In genomic region chr3:69542962-69543361, GRCm38 (mm10) we compare ENCODE assay signal across 10 mouse cellular contexts. TPM values are rescaled to one million over a fixed set of nuclear protein-coding genes. Genes with fewer than 3 reads are reported as not detected.
DNase-seq lines count a peak whose midpoint lies in the region; ATAC-seq and TF ChIP-seq lines count a peak whose summit lies in the region.
"Had no signal": no experiment of that assay in that cellular context is flagged by ENCODE, and none has a peak within 500 bp of the region (broad histone marks: within the 10 kb centered on the region; RNA-seq: fewer than 3 reads in every experiment).

No protein-coding gene starts in this region.

- no peak overlapping the region for H3K27ac ChIP-seq in ES-E14 (ENCODE audit: insufficient read depth, low read depth, low read length, poor library complexity, severe bottlenecking)
- H3K27ac ChIP-seq in forebrain, embryonic 12.5 days = 0 out of 2 replicates have a peak overlapping the region, but pooled peaks have one; percentile 31
- H3K27ac ChIP-seq in kidney, embryonic 15.5 days = no peak overlapping the region
- H3K27ac ChIP-seq: liver, embryonic 13.5 days had no signal

- no peaks in the 10 kb centered on the region for H3K36me3 ChIP-seq in ES-E14 (ENCODE audit: control insufficient read depth, insufficient read depth, low read length, poor library complexity, severe bottlenecking)
- H3K36me3 ChIP-seq in forebrain, embryonic 12.5 days (replicated peaks) = no peaks in the 10 kb centered on the region
- H3K36me3 ChIP-seq in kidney, embryonic 15.5 days = no peaks in the 10 kb centered on the region
- H3K36me3 ChIP-seq: liver, embryonic 13.5 days had no signal

- H3K4me3 ChIP-seq in ES-E14 (ENCODE audit: insufficient read depth in 1 of 2, low read depth in 1 of 2, low read length in 2 of 2, poor library complexity in 1 of 2, severe bottlenecking in 1 of 2) = no peak overlapping the region
- H3K4me3 ChIP-seq in forebrain, embryonic 12.5 days (replicated peaks) = no peak overlapping the region
- no peak overlapping the region for H3K4me3 ChIP-seq in kidney, embryonic 15.5 days (replicated peaks)
- H3K4me3 ChIP-seq: liver, embryonic 13.5 days had no signal

- H3K4me2 ChIP-seq in forebrain, embryonic 12.5 days = no peak overlapping the region
- no peak overlapping the region for H3K4me2 ChIP-seq in kidney, embryonic 15.5 days
- H3K4me2 ChIP-seq: liver, embryonic 13.5 days had no signal

- H3K27me3 ChIP-seq in forebrain, embryonic 12.5 days = 0 out of 2 replicates have a peak, but pooled peaks cover 4% of the 10 kb centered on the region
- no peaks in the 10 kb centered on the region for H3K27me3 ChIP-seq in kidney, embryonic 15.5 days
- H3K27me3 ChIP-seq: liver, embryonic 13.5 days had no signal

- 60% methylated on average over 8 of the region's 8 CpGs for WGBS in forebrain, embryonic 12.5 days
- 80% methylated on average over 8 of the region's 8 CpGs for WGBS in kidney, embryonic 15.5 days

- peak; percentile 83 for ATAC-seq in cerebellum, adult (ENCODE audit: insufficient number of reproducible peaks, low FRiP score, low TSS enrichment)
- ATAC-seq in forebrain, embryonic 12.5 days (ENCODE audit: low FRiP score) = 0 out of 2 replicates have a peak, but pooled peaks have one; percentile 42
- ATAC-seq in kidney, embryonic 15.5 days (replicated peaks; ENCODE audit: low FRiP score) = no peak

- H3K4me1 ChIP-seq in ES-E14 (ENCODE audit: control insufficient read depth in 2 of 2, insufficient read depth in 2 of 2, low read length in 2 of 2, poor library complexity in 1 of 2) = no peaks in the 10 kb centered on the region; a peak in 1 of 4 replicates
- peaks cover 24% of the 10 kb centered on the region for H3K4me1 ChIP-seq in forebrain, embryonic 12.5 days
- 0 out of 2 replicates have a peak, but pooled peaks cover 4% of the 10 kb centered on the region for H3K4me1 ChIP-seq in kidney, embryonic 15.5 days
- H3K4me1 ChIP-seq: liver, embryonic 13.5 days had no signal

- DNase-seq in cerebellum, postnatal 4 days (ENCODE audit: low spot score in 2 of 2) = no peak
- DNase-seq in ES-E14 (ENCODE audit: low read depth, low spot score) = peak; percentile 7
- peak; percentile 40 to 49 for DNase-seq in layer of hippocampus, postnatal 10 days (ENCODE audit: low spot score in 2 of 2)
- DNase-seq in Muller cell, postnatal 12 days (ENCODE audit: inconsistent ontology term) = no peak
- DNase-seq in natural killer cell, adult 2 months (ENCODE audit: low spot score in 2 of 2) = no peak
- DNase-seq: liver, embryonic 13.5 days; right cerebral cortex, postnatal 25 days had no signal

- no peak overlapping the region for H3K9ac ChIP-seq in ES-E14 (ENCODE audit: insufficient read depth, low read depth, low read length, poor library complexity, severe bottlenecking)
- no peak overlapping the region for H3K9ac ChIP-seq in forebrain, embryonic 12.5 days
- no peak overlapping the region for H3K9ac ChIP-seq in kidney, embryonic 15.5 days
- H3K9ac ChIP-seq: liver, embryonic 13.5 days had no signal

- in situ Hi-C loops in ES-E14 (cut with MboI; ENCODE audit: low sequenced_read_pairs in 2 of 2, unreplicated experiment in 2 of 2) = no loop called here

- H3K9me3 ChIP-seq in ES-E14 (ENCODE audit: control insufficient read depth, insufficient read depth, low read depth, low read length) = no peaks in the 10 kb centered on the region
- H3K9me3 ChIP-seq in forebrain, embryonic 12.5 days = no peaks in the 10 kb centered on the region
- H3K9me3 ChIP-seq in kidney, embryonic 15.5 days (replicated peaks) = no peaks in the 10 kb centered on the region
- H3K9me3 ChIP-seq: liver, embryonic 13.5 days had no signal

TF ChIP-seq in ES-E14, 5 proteins besides CTCF, POLR2A, EP300 and RAD21:
- TF ChIP-seq ZNF384 (IDR thresholded peaks at IDR 0.05; ENCODE audit: low read depth, low read length) = no peak
- no peak for TF ChIP-seq HCFC1 (IDR thresholded peaks at IDR 0.05; ENCODE audit: borderline replicate concordance, insufficient read depth, low read length)
- TF ChIP-seq ZC3H11A (IDR thresholded peaks at IDR 0.05; ENCODE audit: borderline replicate concordance, low read depth, low read length) = no peak
- TF ChIP-seq MAFK (IDR thresholded peaks at IDR 0.05; ENCODE audit: insufficient read depth, low read depth, low read length) = no peak
- TF ChIP-seq CHD2 (IDR thresholded peaks at IDR 0.05; ENCODE audit: low read depth, low read length) = no peak
TF ChIP-seq in ES-E14: peak in this region for 0.

RNA-seq across cellular contexts. Expression of gene B3galnt1, which starts 55.8 kb away (rescaled TPM):
- total RNA-seq in ES-E14 (2012; rRNA removed) = 13.7 and 19.7 TPM in 2 replicates
- 40.6 and 43.8 TPM in 2 replicates for polyA plus RNA-seq in forebrain, embryonic 12.5 days (2016; fragmentation: Nextera tagmentation; extraction: Ambion mirVana)
- 10 to 100 TPM; 47.3 to 51.6 TPM for total RNA-seq in layer of hippocampus, postnatal 10 days (2021)
- 32.6 and 34.0 TPM in 2 replicates for polyA plus RNA-seq in kidney, embryonic 15.5 days (2015; fragmentation: Nextera tagmentation; extraction: Ambion mirVana)

Comparison
In these comparisons a context has a peak if more than half of its experiments do, and no peak if none do; other contexts are left out.
1. DNase-seq: peak in ES-E14 (single experiment) and layer of hippocampus, postnatal 10 days (2 of 2); none in cerebellum, postnatal 4 days (0 of 2), Muller cell, postnatal 12 days (single experiment) and natural killer cell, adult 2 months (0 of 2).